Mouse (Mus musculus): ENCODE measurements around the gene Prpf6. TPM values are rescaled to one million over a fixed set of nuclear protein-coding genes. Genes with fewer than 3 reads are reported as not detected.

Gene Prpf6
- total and polyA plus RNA-seq, 3 experiments = 28.3 to 53.8 (median 48.1) TPM

DNA sequence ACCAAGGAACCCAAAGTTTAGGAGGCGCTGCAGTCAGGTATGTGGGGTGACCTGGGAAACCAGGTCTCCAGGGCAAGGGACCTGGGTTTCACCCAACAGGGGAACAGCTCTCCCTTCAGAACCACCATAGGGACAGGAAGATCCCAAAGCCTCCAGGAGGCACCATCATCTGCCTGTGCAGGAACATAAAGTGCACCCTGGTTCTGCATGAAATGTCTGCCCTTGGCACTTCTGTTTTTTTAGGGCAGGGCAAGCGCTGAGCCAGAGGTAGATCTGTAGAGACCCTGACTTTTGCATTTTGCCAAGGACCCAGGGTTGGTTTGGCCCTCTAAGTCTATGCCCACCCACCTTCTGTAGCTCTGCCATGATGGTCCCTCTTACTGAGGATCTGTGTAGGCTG lies 9.3 kb upstream of the Prpf6 start:
- in situ Hi-C loops (cut with MboI; ENCODE audit: low pct_ligation_motif_present, low pct_unique_long_range_greater_than_20kb, low sequenced_read_pairs) = no loop called here
- H3K4me1 ChIP-seq (ENCODE audit: control insufficient read depth in 1 of 2, insufficient read depth in 2 of 2) = peaks cover 3 to 25% of the 10 kb centered on the region in 2 experiments; a peak in 2 of 4 replicates
- H3K79me2 ChIP-seq (replicated peaks; ENCODE audit: control insufficient read depth, extremely low read depth, insufficient read depth, poor library complexity, severe bottlenecking) = peaks cover 4% of the 10 kb centered on the region; the same call in 1 of the 2 replicates
- H3K27me3 ChIP-seq (replicated peaks) = no peaks in the 10 kb centered on the region
- no peak overlapping the region for H3K27ac ChIP-seq (ENCODE audit: insufficient read depth, low read depth)
- no peaks in the 10 kb centered on the region for H3K9me3 ChIP-seq (replicated peaks; ENCODE audit: low read length)
- TF ChIP-seq TCF12 (IDR thresholded peaks at IDR 0.05; ENCODE audit: low read depth, low read length) (no peak), ETS1 (conservative IDR thresholded peaks at IDR 0.05; ENCODE audit: low read depth, low read length) (no peak), UBTF (IDR thresholded peaks at IDR 0.05; ENCODE audit: low read depth, low read length) (no peak), MYC (IDR thresholded peaks at IDR 0.05; ENCODE audit: low read depth, low read length) (no peak), KAT2A (IDR thresholded peaks at IDR 0.05; ENCODE audit: insufficient replicate concordance, low read length) (no peak), BHLHE40 (IDR thresholded peaks at IDR 0.05; ENCODE audit: low read depth, low read length) (no peak), CHD1 (IDR thresholded peaks at IDR 0.05; ENCODE audit: low read depth, low read length) (no peak), MXI1 (IDR thresholded peaks at IDR 0.05; ENCODE audit: low read depth, low read length) (no peak), SIN3A (IDR thresholded peaks at IDR 0.05; ENCODE audit: low read length) (no peak), ZMIZ1 (IDR thresholded peaks at IDR 0.05; ENCODE audit: low read depth, low read length) (no peak)
- dilution Hi-C loops (cut with MboI; ENCODE audit: extremely low pct_ligation_motif_present, extremely low pct_unique_long_range_greater_than_20kb, low sequenced_read_pairs) = no loop called here
- peak overlapping the region in 1 of 3 experiments; percentile 75 for H3K4me3 ChIP-seq (replicated peaks in 1 of 3; ENCODE audit: low read depth in 2 of 3, low read length in 2 of 3, poor library complexity in 1 of 3)
- 0 out of 2 replicates have a peak overlapping the region, but pooled peaks have one; percentile 93 for H3K9ac ChIP-seq (ENCODE audit: insufficient read depth, low read depth)
- peaks cover 31 to 65% of the 10 kb centered on the region in 2 experiments for H3K36me3 ChIP-seq (replicated peaks in 1 of 2; ENCODE audit: control insufficient read depth in 1 of 2, insufficient read depth in 1 of 2, low read length in 1 of 2)
- no peak for DNase-seq (ENCODE audit: extremely low read depth)
- peak overlapping the region; percentile 48; the same call in 1 of the 2 replicates for H3K4me2 ChIP-seq (ENCODE audit: insufficient read depth, low read depth, poor library complexity, severe bottlenecking)

- in situ Hi-C loops (cut with MboI; ENCODE audit: low pct_ligation_motif_present, low pct_unique_long_range_greater_than_20kb, low sequenced_read_pairs) = no loop called here
- no peaks in the 10 kb centered on the region for H3K9me3 ChIP-seq (replicated peaks; ENCODE audit: low read length)
- H3K9ac ChIP-seq (ENCODE audit: insufficient read depth, low read depth) = no peak overlapping the region
- TF ChIP-seq USF1 (IDR thresholded peaks at IDR 0.05; ENCODE audit: low read depth, low read length) = no peak
- TF ChIP-seq ZNF384 (IDR thresholded peaks at IDR 0.05; ENCODE audit: low read depth, low read length) = no peak
- H3K36me3 ChIP-seq (replicated peaks in 1 of 2; ENCODE audit: control insufficient read depth in 1 of 2, insufficient read depth in 1 of 2, low read length in 1 of 2) = peaks cover 36 to 70% of the 10 kb centered on the region in 2 experiments
- no peak overlapping the region for H3K4me2 ChIP-seq (ENCODE audit: insufficient read depth, low read depth, poor library complexity, severe bottlenecking)
- no peaks in the 10 kb centered on the region for H3K27me3 ChIP-seq (replicated peaks)
- no peak overlapping the region for H3K27ac ChIP-seq (ENCODE audit: insufficient read depth, low read depth)
- dilution Hi-C loops (cut with MboI; ENCODE audit: extremely low pct_ligation_motif_present, extremely low pct_unique_long_range_greater_than_20kb, low sequenced_read_pairs) = no loop called here
- no peak overlapping the region for H3K4me3 ChIP-seq (replicated peaks in 1 of 3; ENCODE audit: low read depth in 2 of 3, low read length in 2 of 3, poor library complexity in 1 of 3)
- peaks cover 4% of the 10 kb centered on the region; the same call in 1 of the 2 replicates for H3K79me2 ChIP-seq (replicated peaks; ENCODE audit: control insufficient read depth, extremely low read depth, insufficient read depth, poor library complexity, severe bottlenecking)
- DNase-seq (ENCODE audit: extremely low read depth) = no peak
- H3K4me1 ChIP-seq (ENCODE audit: control insufficient read depth in 1 of 2, insufficient read depth in 2 of 2) = peaks cover 3 to 25% of the 10 kb centered on the region in 2 experiments; a peak in 2 of 4 replicates
Measured at GRCm38 (mm10) chr2:181582939-181583338, 8.7 kb upstream of the Prpf6 start.
